Mouse (Mus musculus) heart, adult 2 months (tissue): ENCODE measurements around the gene Saa4. TPM values are rescaled to one million over a fixed set of nuclear protein-coding genes. Genes with fewer than 3 reads are reported as not detected.
A peak's percentile ranks its signal among the peaks of the same experiment; 100 is the strongest.
"Not testable (repeated sequence)": the region's sequence is repeated elsewhere in the genome, so short reads cannot be mapped to it uniquely, and the experiment has no call there.

Experiments
- DNase-seq, 2 experiments: peaks; one replicate each; pipeline ENCODE4 v3.0.0; 2021
- H3K27ac ChIP-seq: fragments of 200-600 bp; 2 replicates; pipeline ENCODE4 v1.8.1; 2022
- H3K27me3 ChIP-seq: fragments of 200-500 bp; 2 replicates; pipeline ENCODE4 v1.6.1; 2012; ENCODE audit warnings: mild to moderate bottlenecking, low read length, inconsistent platforms, mixed read lengths; ENCODE audit not compliant: control insufficient read depth, insufficient read depth
- H3K36me3 ChIP-seq: fragments of 200-500 bp; 2 replicates; pipeline ENCODE4 v1.6.1; 2012; ENCODE audit warnings: low read length, inconsistent platforms; ENCODE audit not compliant: control insufficient read depth, insufficient read depth
- H3K4me1 ChIP-seq: fragments of 200-500 bp; 2 replicates; pipeline ENCODE4 v1.6.1; 2011; ENCODE audit warnings: low read length; ENCODE audit not compliant: control insufficient read depth, insufficient read depth
- H3K4me3 ChIP-seq: fragments of 200-600 bp; 2 replicates; pipeline ENCODE4 v1.8.1; 2022
- H3K79me2 ChIP-seq: fragments of 200-500 bp; replicated peaks from 2 replicates; pipeline ENCODE4 v1.6.1; 2012; ENCODE audit warnings: mild to moderate bottlenecking, inconsistent platforms, low read length, moderate library complexity, mixed read lengths; ENCODE audit not compliant: control insufficient read depth, insufficient read depth
- H3K9ac ChIP-seq: fragments of 200-500 bp; 2 replicates; pipeline ENCODE4 v1.6.1; 2012; ENCODE audit warnings: low read depth, mild to moderate bottlenecking, control low read depth, inconsistent platforms, low read length, mixed read lengths
- CTCF ChIP-seq: fragments of 200-600 bp; IDR thresholded peaks from 2 replicates; pipeline ENCODE4 v1.8.1; 2022; ENCODE audit warnings: antibody characterized with exemption, mild to moderate bottlenecking, moderate library complexity
- EP300 ChIP-seq: fragments of 200-500 bp; IDR thresholded peaks from 2 replicates; pipeline ENCODE4 v1.6.1; 2011; ENCODE audit warnings: low read depth, low read length, control low read depth; ENCODE audit not compliant: insufficient read depth
- POLR2A ChIP-seq: fragments of 200-500 bp; IDR thresholded peaks from 2 replicates; pipeline ENCODE4 v1.6.1; 2011; ENCODE audit warnings: mild to moderate bottlenecking, low read depth, low read length, control low read depth; ENCODE audit not compliant: insufficient read depth
- WGBS: fragments of 180-500 bp; shearing (Covaris S2); methylation state at CpG from one replicate; pipeline ENCODE4 v1.1.7; 2018; 5-methylcytosine and 5-hydroxymethylcytosine counted together
- intact Hi-C: fragments of 180-260 bp; cut with DNase I; formaldehyde crosslinking; loops from one replicate; pipeline ENCODE4 v1.15.1; 2025
- polyA plus RNA-seq: library from polyadenylated mRNA; depleted of rRNA; stranded (reverse); fragments of >200 nt; gene quantifications from 2 replicates; pipeline ENCODE4 v1.2.3, GENCODE M21; 2012
- total RNA-seq, 2 experiments: library from RNA; stranded (reverse); gene quantifications; 2 replicates each; pipeline ENCODE4 v1.2.3; 2021

The Saa4 gene
- total and polyA plus RNA-seq, 3 experiments = not detected

DNA sequence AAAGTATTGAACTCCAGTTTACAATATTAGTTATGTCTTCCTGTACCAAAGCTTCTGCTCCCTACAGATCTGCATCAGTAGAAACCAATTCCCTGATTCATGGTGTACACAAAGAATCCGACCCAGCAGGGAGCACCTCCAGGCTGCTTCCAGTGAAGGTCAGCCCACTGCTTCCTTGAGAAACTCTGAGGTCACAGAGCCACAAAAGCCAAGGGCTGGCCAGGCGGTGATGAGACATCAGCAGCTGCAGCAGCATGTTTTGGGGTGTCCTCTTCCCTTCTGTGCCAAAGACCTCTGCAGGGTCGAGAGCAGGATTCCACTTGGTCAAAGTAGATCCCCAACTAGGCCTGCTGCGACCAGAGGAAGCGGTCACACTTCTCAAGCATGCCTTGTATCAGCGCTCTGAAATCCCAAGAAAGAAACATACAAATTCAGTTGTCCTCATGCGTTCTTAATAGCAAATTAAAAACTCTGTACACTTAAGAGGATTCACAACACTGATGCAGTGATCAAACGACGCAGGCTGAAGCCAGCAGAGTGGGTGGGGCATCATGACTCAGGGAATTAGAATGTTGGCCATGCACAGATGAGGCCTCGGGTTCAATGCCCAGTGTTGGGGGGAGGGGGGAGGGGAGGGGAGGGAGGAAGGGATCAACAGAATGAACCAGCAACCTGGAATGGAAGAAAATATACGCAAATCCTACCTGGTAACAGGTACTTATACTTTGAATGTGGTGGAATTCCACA lies 28.8 kb upstream of the Saa4 start:
- Histone ChIP-seq H3K9ac (no peak overlapping the region), H3K27me3 (no peaks in the 10 kb centered on the region), H3K4me1 (no peaks in the 10 kb centered on the region), H3K79me2 (no peaks in the 10 kb centered on the region), H3K36me3 (no peaks in the 10 kb centered on the region), H3K27ac (no peak overlapping the region), H3K4me3 (no peak overlapping the region)
- WGBS = 66% methylated on average over 11 of the region's 11 CpGs
- DNase-seq = no peak
- TF ChIP-seq EP300 (no peak), POLR2A (no peak), CTCF (no peak)
- intact Hi-C loops = no loop called here

DNA sequence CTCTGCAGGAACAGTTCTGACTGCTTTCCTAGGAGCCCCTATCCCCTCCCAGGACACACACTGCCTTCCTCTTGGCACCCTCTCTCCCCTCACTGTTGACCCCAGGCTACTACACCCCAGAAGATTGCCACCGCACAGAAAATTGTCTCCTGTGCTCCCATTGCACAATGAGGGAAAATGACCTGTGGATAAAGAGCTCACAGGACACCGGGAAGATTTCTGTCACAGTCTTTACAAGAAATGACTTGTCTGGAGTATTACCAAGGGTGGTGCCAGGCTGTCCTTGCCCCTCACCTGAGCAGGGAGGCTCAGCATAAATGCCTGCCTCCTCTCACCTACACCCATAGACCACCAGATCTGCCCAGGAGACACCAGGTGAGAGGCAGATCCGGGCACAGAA lies 19.1 kb upstream of the Saa4 start, which contains the start of gene Saa2:
Gene Saa2 (plus strand): TSS at position 301 of the 400 bp plus-strand sequence.
- WGBS = 64% methylated on average over 3 of the region's 3 CpGs
- no peak within 1 kb of the TSS for H3K27ac ChIP-seq

DNA sequence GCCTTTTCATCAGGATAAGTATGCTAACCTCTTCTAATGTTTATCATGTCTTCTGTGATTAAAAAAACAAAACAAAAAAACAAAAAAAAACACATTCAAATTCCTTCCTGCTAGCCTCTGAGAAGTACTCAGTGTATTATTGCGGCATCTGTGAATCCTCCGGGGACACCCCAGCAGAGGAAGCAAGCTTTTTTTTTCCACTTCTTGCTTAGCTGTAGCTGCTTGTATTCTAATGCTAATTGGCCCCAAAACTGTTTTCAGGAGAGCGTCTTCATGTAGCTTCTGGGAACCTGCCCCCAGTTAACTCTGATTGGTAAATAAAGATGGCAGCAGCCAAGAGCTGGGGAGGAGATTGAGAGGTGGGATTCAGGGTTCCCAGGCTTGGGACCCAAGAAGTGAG lies 16.1 kb upstream of the Saa4 start:
- Histone ChIP-seq H3K9ac (no peak overlapping the region), H3K4me1 (peaks cover 4% of the 10 kb centered on the region), H3K79me2 (no peaks in the 10 kb centered on the region), H3K27ac (no peak overlapping the region), H3K4me3 (no peak overlapping the region), H3K27me3 (no peaks in the 10 kb centered on the region), H3K36me3 (no peaks in the 10 kb centered on the region)
- peak in 1 of 2 experiments; percentile 17 for DNase-seq
- 42% methylated on average over 3 of the region's 3 CpGs for WGBS
- intact Hi-C loops = no loop called here
- no peak for TF ChIP-seq EP300
- no peak for TF ChIP-seq POLR2A
- TF ChIP-seq CTCF = no peak

More for the DNA sequence above, 19.1 kb upstream of the Saa4 start, which contains the start of gene Saa2:
- Histone ChIP-seq H3K36me3 (no peaks in the 10 kb centered on the region), H3K27me3 (no peaks in the 10 kb centered on the region), H3K79me2 (no peaks in the 10 kb centered on the region), H3K4me1 (peaks cover 4% of the 10 kb centered on the region), H3K9ac (no peak within 1 kb of the TSS), H3K4me3 (no peak within 1 kb of the TSS)
- intact Hi-C loops = no loop called here
- DNase-seq = no peak
- no peak for TF ChIP-seq POLR2A
- no peak for TF ChIP-seq CTCF
- TF ChIP-seq EP300 = no peak

DNA sequence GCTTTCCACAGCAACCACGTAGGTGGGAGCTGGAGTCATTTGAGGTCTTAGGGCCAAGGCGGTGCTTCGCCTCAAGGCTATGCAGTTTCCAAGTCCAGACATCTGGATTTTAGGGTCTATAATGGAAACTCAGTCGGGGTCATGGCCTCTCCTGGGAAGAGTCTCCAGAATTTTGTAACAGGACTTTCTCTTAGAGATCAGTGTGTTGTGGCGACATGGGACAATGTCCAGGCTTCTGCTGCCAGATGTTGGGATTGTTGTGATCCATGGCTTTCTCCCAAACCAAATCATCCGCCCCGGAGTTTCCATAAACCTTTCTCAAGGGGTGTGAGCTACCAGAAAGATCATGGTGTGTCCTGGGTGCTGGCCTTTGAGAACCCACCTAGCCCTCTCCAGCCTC lies 14.0 kb upstream of the Saa4 start:
- no peaks in the 10 kb centered on the region for H3K79me2 ChIP-seq
- WGBS = 61% methylated on average over 7 of the region's 7 CpGs
- no peaks in the 10 kb centered on the region for H3K36me3 ChIP-seq
- H3K4me1 ChIP-seq = peaks cover 4% of the 10 kb centered on the region
- no peaks in the 10 kb centered on the region for H3K27me3 ChIP-seq
- TF ChIP-seq EP300 = no peak
- no peak for TF ChIP-seq POLR2A
- TF ChIP-seq CTCF = no peak
- intact Hi-C loops = no loop called here
- H3K27ac ChIP-seq = no peak overlapping the region; the same call in 1 of the 2 replicates
- H3K9ac ChIP-seq = no peak overlapping the region
- no peak overlapping the region for H3K4me3 ChIP-seq
- DNase-seq = peak; percentile 34 to 47

DNA sequence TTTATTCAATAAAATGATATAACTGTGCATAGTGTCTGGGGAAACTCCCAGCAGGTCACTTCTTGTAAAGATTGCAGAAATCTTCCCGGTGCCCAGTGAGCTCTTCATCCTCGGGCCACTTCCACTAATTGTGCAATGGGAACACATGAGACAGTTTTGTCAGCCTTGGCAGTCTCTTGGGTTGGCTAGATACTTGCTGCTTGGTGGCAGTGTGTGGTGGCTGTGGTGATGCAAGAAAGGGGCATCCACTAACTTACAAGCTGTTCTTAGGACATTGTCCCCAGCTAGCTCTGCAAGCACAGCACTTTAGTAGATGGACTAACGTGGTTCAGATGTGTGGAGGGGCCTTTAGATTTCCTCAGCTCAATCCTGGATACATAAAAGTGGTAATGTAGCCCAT lies 13.4 kb upstream of the Saa4 start:
- Histone ChIP-seq H3K4me3 (no peak overlapping the region), H3K27ac (no peak overlapping the region), H3K9ac (no peak overlapping the region), H3K79me2 (no peaks in the 10 kb centered on the region), H3K36me3 (no peaks in the 10 kb centered on the region), H3K27me3 (no peaks in the 10 kb centered on the region), H3K4me1 (peaks cover 4% of the 10 kb centered on the region)
- TF ChIP-seq EP300 (no peak), POLR2A (no peak), CTCF (no peak)
- intact Hi-C loops = no loop called here
- WGBS = 58% methylated on average over 3 of the region's 3 CpGs
- no peak for DNase-seq

DNA sequence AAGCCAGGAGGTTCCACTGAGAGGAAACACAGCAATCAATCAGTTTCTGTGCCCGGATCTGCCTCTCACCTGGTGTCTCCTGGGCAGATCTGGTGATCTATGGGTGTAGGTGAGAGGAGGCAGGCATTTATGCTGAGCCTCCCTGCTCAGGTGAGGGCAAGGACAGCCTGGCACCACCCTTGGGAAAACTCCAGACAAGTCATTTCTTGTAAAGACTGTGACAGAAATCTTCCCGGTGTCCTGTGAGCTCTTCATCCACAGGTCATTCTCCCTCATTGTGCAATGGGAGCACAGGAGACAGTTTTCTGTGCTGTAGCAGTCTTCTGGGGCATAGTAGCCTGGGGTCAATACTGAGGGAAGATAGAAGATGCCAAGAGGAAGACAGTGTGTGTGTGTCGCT lies 10.5 kb upstream of the Saa4 start, which contains the start of gene Saa1:
Gene Saa1 (minus strand): TSS at position 101 of the 400 bp plus-strand sequence.
- H3K27ac ChIP-seq, intact Hi-C loops, H3K4me3 ChIP-seq, H3K4me1 ChIP-seq, H3K27me3 ChIP-seq, H3K36me3 ChIP-seq, H3K9ac ChIP-seq, DNase-seq, H3K79me2 ChIP-seq: not testable (repeated sequence)
- WGBS = 66% methylated on average over 3 of the region's 3 CpGs

DNA sequence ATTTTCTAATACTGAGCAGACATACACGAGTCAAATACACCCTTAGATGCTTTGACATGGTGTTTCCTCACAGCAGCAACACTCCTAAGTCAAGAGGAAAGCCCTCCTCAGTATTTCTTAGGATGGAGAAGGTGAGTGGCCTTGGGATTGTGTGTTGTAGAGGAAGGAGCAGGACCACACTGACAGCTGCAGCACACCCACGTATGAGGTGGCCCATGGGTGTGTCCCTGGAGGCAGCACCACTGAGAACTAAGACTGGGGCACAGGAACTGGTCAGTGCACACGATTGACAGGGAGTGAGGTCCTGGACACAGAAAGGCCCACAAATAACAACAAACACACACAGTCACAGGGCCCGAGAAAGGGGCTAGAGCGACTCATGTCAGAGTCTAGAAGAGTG lies 7.6 kb upstream of the Saa4 start:
- H3K36me3 ChIP-seq, H3K9ac ChIP-seq, H3K4me1 ChIP-seq, DNase-seq, H3K27ac ChIP-seq, intact Hi-C loops, H3K27me3 ChIP-seq, H3K4me3 ChIP-seq, H3K79me2 ChIP-seq: not testable (repeated sequence)
- WGBS = 73% methylated on average over 5 of the region's 5 CpGs
